Mouse (Mus musculus) megakaryocyte progenitor cell, adult 5-6 weeks (primary cell): ENCODE data around the gene Amn1. TPM values are rescaled to one million over a fixed set of nuclear protein-coding genes. Genes with fewer than 3 reads are reported as not detected.
"Not testable (repeated sequence)": the region's sequence is repeated elsewhere in the genome, so short reads cannot be mapped to it uniquely, and the experiment has no call there.

ENCODE experiments used
- ATAC-seq: replicated peaks from 2 replicates; pipeline ENCODE4 v1.8.0; 2016; ENCODE audit warnings: mild to moderate bottlenecking, moderate TSS enrichment, inconsistent platforms; ENCODE audit not compliant: poor library complexity
- total RNA-seq, 2 experiments: library from RNA; stranded (forward) in 1 of 2; stranded (reverse) in 1 of 2; fragments of 157-497, 149-512 nt in 1 of 2; fragments of 200-1000 nt in 1 of 2; gene quantifications; 2 replicates each; pipeline versions ENCODE4 v1.2.3 to v1.2.4; 2015 to 2017

The Amn1 gene
- total RNA-seq (2015) (7.7 and 11.9 TPM in 2 replicates), total RNA-seq (2017) (9.5 and 13.0 TPM in 2 replicates)

DNA sequence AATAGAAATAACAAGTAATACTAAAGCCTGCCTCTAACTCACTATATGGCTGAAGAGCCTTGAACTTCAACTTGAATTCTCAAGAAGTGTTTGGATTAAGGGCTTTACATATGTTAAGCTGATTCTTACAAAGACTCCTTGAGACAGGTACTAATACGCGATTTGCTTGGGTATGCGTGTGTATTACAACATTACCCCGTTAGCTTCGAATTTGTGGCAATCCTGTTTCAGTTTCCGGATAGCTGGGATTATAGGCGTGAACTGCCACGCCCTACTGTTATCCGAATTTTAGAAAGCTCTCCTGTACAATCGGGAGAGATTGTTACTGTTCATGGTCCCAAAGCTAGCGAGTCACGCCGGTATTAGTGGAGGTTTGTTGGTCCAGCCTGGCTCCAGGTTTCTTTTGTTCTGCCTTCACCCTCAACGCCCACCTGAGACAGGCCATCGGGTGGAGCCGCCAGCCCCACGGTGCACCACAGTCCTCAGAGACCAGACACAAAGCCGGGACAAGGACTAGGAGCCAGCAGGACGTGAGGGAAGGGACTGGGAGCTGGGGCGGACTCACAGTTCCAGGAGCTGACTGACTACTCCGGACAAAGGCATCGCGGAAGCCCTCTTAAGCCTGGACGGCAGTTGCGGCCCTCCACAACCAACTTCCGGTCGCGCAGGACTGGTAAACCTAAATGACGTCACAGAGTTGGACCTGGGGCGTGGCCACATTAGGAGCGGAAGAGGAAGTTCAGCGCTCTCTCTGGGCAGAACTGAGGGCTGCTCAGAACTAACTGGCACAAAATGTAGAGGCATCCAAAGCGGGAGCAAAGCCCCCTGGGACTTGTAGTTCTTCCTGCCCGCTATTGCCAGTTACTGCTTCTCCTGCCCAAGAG, at the start of gene Amn1:
Gene Amn1, minus strand, starts transcription at position 672 of the 884 bp plus-strand sequence.
- ATAC-seq, result peak; percentile 81

DNA sequence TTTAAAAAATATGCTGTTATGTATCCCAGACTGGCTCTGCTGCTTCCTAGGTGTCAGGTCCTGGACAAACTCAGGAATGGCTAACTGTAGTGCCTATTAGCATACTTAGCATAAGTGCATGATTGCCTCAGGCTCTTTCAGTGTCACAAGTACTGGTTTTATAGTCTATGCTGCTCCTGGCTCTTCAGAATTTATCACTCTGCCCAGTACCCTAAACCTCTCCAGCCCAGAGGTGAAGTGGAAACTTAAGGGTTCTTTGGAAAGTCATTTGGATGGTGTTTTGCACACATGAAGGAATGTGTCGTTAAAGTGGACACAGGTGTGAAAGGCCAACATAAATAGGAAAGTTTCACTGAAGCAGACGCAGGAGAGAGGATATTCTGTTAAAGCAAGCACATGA, 48.3 kb upstream of the Amn1 start:
- no peak for ATAC-seq

DNA sequence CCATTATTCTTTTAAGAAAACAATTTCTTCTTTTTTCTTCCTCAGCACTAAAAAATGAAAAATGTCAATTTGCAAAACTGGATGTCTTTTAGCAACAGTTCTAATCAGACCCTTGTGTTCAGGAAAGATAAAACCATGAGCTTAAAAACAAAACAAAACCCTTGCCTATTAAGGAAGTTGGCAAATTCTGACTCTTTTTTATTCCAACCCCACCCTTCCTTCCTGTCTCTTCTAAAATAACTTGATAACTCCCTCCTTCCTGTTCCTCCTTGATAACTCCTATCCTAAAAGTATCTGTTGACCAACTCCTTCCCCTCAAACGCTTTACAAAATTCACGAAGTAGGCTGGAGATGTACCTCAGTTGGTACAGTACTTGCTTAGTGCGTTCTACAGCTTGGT, 45.4 kb upstream of the Amn1 start:
- ATAC-seq, result peak; percentile 97

DNA sequence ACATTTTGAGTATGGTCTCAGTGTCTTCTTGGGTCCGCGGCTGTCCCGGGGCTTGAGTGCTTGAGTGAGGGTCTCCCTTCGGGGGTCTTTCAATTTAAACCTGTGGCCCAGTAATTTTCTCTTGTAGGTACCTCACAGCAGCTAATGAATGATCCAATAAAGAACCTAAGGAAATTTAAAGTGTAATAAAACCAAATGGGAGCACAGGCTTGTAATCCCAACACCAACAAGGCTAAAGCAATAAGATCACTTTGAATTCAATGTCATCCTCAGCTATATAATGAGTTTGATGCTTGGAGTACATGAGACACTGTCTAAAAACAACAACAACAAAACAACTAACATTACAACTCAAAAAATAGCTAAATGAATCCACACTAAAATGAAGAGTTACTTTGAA, 36.2 kb upstream of the Amn1 start:
- no peak for ATAC-seq

DNA sequence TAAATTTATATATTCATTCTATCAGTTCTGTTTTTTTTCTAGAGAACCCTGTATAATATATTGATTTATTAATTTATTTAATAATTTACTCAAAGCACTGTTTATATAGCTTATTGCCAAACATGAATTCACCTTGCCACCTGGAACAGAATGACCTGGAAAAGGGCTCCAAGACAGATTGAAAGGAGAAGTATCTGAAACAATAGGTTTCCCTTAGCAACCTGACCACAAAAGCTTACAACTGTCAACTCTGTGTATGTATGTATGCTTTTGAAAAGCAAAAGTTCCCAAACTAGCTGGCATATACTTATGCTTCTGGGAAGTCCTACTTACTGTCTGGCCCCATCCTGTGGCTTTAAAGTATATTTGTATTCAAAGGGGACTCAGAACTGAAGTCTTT, 32.8 kb upstream of the Amn1 start:
- ATAC-seq, result peak; percentile 70

DNA sequence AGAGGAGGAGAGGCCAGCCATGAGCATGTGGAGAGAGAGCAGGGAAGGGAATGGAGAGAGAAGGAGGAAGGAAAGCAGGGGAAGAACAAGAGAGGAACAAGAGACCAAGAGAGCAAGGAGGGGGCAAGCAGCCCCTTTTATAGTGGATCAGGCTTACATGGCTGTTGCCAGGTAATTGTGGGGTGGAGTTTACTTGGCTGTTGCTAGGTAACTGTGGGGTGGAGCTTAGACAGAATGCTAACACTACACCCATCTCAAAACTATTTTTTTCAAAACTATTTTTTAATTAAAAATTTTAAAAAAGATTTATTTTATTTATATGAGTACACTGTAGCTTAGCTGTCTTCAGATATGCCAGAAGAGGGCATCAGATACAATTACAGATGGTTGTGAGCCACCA, 10.1 kb upstream of the Amn1 start:
- no peak for ATAC-seq

DNA sequence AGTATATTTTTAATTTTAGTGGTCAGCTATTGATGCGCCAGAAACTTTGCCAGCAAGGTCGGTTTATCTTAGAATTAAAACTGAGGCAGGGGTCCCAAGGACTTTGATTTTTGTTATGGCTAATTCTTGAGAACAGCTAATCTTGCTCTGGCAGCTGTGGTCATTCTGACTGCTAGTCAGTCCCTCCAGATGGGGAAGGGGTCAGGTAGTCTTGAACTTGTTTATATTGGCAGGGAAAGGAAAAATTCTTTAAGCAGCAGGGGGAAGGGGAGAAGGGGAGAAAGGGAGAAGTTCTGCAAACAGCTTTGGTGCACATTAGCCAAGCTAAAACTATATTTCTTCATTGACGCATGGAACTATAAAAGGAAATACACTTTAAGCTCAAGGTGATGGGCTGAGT, 8.6 kb upstream of the Amn1 start:
- no peak for ATAC-seq

DNA sequence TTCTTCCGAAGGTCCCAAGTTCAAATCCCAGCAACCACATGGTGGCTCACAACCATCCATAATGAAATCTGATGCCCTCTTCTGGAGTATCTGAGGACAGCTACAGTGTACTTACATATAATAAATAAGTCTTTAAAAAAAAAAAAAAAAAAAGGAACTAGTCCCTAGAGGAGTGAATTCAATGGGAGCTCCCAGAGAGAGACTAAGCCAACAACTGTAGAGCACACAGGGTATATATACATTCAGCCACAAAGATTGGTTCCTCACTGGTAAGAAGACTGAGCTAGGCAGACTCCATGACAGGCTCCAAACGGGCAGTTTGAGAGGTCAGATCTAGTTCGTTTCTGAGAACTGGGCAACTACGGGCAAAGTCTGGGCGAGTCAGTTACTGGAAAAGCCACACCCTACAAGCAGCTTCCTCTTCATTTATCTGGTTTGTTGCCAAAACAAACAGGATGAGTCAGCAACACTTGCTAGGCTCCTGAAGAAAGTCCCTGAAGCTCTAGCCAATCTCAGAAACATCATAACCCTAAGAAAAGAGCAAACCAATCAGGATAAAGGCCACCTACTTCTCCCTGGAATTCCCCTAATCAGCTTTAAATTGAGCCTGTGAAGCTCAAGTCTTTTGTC, 4.9 kb upstream of the Amn1 start:
- peak; percentile 83 for ATAC-seq

DNA sequence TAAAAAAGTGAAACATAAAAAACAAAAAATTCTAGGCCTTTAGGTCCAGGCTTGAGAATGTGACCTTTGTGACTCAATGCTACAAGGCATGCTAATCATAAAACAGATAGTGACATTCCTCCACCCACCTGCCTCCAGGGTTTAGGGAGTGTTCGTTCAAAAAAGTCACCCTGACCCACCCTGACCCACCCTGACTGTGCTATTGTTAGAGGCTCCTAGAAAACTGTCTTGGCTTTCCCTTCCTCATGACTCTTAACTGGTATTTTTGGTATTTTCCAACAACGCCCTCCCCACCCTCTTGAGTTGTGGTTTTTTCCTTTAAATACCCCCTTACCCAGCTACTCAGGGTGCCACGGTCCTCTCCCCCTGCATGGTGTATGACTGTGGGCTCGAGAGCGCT, 3.4 kb upstream of the Amn1 start:
- ATAC-seq, result not testable (repeated sequence)

DNA sequence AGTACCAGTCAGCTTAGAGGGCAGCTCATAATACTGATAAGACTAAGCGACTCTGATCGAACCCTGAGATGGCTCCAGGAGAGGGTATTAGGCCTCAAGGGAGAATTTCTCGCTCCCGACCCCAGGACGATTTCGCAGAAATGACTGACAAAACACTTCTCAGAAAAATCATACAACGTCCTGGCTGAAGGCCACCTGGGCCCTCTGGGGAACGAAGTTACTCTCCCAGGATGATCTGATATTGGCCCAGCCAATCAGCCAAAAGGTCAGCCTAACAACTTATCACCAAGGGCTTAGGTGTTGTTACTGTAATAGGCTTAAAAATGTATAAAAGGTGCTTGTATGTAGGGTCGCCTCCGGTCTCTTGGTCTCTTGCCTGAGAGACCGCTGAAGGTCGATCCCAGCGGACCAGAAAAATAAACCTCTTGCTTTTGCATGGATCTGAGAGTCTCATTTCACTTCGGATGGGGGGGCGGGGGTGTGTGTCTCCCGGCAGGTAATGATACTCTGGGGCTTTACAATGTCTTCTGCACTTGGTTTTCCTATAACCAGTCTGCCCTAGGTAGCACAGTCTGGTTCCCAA, 919 bp upstream of the Amn1 start:
- ATAC-seq, result no peak

DNA sequence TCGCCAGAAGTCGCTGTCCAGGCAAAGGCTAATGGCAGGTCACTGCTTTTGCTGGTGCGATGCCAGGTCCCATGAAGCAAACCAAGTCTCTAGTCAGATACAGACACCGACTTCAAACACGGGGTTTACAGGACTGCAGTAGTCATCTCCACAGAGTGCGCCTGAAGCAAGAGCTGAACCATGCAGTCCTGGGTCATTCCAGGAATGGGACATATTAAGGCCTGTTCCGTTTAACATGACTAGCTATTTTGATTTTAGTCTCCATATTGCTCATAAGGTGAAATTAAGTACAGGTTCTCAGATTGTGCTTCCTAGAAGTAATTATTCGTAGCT, 379 bp upstream of the Amn1 start:
- no peak for ATAC-seq

DNA sequence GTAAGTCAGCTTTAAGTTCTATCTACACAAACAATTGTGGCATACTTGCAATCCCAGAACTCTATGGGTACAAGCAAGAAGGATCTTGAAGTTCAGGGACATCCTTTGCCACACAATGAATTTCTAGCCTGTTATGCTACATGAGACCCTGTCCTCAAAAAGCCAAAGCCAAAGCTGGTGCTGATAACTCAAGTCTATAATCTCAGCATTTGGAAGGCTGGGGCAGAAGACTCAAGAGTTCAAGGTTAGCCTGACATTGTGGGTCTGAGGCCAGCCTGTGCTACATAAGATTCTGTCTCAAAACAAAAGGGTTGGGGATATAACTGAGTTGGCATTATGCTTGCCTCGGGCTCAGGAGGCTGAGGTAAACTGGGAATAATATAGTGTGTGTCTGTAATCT, 1.1 kb downstream of the Amn1 start:
- ATAC-seq, result no peak

DNA sequence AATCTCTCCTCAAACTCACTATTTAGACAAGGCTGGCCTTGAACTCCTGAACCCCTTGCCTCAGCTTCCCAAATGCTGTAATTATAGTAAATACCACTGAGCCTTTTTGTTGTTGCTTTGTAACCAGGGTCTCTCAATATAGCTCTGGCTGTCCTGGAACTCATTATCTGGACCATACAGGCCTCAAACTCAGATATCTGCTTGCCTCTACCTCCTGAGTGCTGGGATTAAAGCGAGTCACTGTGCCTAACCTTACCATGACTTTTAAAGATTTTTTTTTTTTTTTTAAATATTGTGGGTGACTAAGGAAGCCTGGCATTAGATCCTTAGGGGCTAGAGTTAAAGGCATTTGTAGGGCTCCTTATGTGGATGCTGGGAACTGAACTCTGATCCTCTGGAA, 4.5 kb downstream of the Amn1 start:
- ATAC-seq, result no peak

DNA sequence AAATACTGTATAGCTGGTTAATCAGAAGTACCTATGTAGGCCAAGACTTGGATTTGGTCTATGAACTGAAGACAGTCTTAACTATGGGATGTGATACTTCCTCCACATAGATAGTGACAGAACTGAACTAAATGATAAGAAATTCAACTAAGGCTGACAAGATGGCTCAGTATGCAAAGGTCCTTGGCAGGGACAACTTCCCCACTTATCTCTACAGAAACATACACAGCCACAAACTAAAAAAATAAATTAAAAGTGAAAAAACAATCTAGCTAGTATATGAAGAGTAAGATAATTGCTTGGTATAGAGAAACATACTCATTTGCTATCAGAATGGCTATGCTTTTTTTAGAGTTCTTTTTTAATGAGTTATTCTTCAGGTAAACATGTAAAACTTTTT, 9.4 kb downstream of the Amn1 start:
- ATAC-seq, result peak; percentile 96

DNA sequence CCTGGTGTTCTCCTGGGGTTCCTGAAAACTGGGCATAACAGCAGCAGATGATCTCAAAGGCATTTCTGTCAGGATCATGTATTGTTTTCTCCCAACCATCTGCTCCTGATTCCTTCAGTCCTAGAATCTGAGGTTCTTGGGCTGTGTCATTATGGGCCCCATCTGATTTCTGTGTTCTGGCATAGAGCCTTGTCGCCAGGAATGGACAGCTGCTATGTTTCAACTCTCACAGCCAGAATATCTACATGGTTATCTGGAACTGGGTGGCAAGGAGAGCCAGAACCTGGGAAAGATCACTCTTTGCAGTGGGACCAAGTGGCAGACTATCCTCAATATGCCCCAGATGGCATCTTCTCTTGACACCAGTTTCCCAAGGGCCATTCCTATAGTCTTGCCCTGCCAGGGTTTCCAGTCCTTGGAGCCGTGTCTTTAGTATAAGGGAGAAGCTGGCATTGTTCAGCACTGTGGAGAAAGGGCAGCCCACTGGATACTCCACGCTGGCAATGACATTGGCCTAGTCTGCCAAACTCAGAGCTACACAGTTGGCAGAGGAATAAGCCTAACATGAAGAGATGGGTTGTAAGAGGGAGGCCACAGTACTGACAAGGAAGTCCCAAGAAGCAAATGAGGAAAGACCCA, 13.5 kb downstream of the Amn1 start:
- ATAC-seq, result no peak

DNA sequence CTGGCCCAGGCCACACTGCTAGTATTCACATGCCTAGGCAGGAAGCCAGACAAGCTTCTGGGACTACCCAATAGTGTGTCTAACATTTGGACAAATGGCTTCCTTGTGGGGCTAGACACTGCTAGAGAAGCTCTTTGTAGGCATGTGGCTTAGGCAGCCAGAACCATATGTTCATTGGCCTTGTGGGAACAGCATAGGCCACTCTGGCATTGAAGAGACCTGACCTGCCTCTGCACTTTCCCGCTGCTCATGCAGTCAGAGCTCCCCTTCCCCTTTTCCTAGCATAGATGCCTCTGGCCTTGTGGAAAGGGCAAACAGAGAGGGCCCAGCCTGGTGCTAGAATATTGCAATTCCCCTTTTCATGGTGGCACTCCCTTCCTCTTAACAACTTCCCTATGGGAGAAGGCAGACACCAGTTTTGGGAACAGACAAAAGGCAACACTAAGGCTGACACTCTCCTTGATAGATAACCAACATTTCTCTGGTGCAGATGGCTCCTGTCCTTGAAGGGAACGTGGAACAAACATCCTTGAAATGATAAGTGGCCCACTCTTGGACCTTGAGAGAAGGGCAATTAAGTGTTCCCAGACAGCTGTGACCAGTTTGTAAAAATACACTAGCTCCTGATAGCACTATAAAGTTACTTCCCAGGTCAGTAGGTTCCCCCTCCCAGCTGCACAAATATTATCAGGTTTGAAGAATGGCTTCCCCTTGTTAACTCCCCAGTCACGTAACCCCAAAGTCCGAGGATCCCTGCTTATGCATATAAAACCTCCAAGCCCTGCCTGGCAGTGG, 14.5 kb downstream of the Amn1 start:
- ATAC-seq, result no peak

DNA sequence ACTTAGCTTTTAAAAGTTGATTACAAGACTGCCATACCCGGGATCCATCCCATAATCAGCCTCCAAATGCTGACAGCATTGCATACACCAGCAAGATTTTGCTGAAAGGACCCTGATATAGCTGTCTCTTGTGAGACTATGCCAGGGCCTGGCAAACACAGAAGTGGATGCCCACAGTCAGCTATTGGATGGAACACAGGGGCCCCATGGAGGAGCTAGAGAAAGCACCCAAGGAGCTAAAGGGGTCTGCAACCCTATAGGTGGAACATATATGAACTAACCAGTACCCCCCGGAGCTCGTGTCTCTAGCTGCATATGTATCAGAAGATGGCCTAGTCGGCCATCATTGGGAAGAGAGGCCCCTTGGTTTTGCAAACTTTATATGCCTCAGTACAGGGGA, 18.5 kb downstream of the Amn1 start:
- ATAC-seq, result not testable (repeated sequence)

DNA sequence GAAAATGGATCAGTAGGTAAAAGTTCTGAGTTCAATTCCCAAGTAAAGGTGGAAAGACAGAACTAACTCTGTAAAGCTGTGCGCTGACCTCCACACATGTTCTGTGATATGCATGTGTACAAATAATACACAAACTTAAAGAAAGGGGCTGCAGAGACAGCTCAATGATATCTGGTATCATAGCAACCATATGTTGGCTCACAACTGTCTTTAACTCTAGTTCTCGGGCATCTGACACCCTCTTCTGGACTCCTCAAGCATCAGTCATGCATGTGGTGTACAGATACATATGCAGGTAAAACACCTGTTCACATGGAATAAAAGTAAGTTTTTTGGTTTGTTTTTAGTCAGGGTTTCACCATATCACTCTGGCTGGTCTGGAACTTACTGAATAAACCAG, 20.1 kb downstream of the Amn1 start:
- ATAC-seq, result 0 out of 2 replicates have a peak, but pooled peaks have one; percentile 34

DNA sequence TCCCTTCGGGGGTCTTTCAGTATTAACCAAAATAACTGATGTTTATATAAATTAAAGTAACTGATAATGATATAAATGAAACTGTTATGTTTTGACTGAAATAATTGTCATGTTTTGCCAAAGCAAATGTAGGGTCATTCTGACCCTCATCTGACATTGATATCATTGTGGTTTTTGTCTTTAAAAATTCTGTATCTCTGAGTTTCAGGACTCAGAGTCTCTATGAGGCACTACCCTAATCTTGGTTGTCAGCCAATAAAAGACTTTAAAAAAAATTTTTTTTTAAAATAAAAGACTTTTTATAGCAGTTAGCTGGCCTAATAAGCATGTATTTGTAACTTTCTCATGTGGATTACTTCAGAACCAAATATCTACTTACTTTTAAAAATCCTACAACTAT, 20.8 kb downstream of the Amn1 start:
- peak; percentile 58; the same call in 1 of the 2 replicates for ATAC-seq

DNA sequence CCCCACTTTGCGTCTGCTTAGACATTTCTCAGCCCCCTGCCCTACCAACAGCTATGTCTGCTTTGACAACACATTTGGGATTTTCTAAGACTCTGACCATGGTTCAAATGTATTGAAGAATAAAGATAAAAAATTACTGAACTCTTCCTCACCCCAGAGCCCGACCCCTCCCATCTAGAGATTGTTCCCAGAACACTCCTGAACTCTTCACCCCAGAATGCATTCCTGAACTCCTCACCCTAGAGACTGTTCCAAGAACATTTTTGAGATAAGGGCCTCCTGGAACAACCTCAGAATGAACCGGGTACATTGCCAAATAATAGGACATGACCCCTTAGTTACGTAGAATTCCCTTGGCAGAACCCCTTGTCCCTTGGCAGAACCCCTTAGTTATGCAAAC, 21.5 kb downstream of the Amn1 start:
- not testable (repeated sequence) for ATAC-seq
